Mouse (Mus musculus): ENCODE measurements at regions not wholly inside any gene's neighbourhood (a gene's known extent, or its start where the extent isn't known, plus 50 kb on each side); places are given as distances from the start of the nearest gene placed in this dataset.

GRCm38 (mm10) chr10:26434586-26434985 is 58.8 kb upstream of the L3mbtl3 start:
- no peak for TF ChIP-seq FLI1 (IDR thresholded peaks at IDR 0.05; ENCODE audit: low read length)
- no peak for TF ChIP-seq GATA1 (IDR thresholded peaks at IDR 0.05; ENCODE audit: borderline replicate concordance, low read length)
- no peaks in the 10 kb centered on the region for H3K4me1 ChIP-seq
- no peaks in the 10 kb centered on the region for H3K36me3 ChIP-seq (replicated peaks; ENCODE audit: low read length)
- H3K4me3 ChIP-seq (replicated peaks), result peak overlapping the region; percentile 14
- no peaks in the 10 kb centered on the region for H3K27me3 ChIP-seq (replicated peaks)
- peaks cover 4% of the 10 kb centered on the region; the same call in 1 of the 2 replicates for H3K9me3 ChIP-seq

GRCm38 (mm10) chr10:26440720-26441119 is 64.9 kb upstream of the L3mbtl3 start:
- Histone ChIP-seq H3K9me3 (no peaks in the 10 kb centered on the region), H3K4me3 (replicated peaks) (no peak overlapping the region), H3K36me3 (replicated peaks; ENCODE audit: low read length) (no peaks in the 10 kb centered on the region), H3K4me1 (no peaks in the 10 kb centered on the region), H3K27me3 (replicated peaks) (no peaks in the 10 kb centered on the region)
- no peak for TF ChIP-seq FLI1 (IDR thresholded peaks at IDR 0.05; ENCODE audit: low read length)
- TF ChIP-seq GATA1 (IDR thresholded peaks at IDR 0.05; ENCODE audit: borderline replicate concordance, low read length), result no peak

GRCm38 (mm10) chr10:26484311-26484710 is 108.5 kb upstream of the L3mbtl3 start:
- H3K9me3 ChIP-seq, result no peaks in the 10 kb centered on the region
- no peak for TF ChIP-seq GATA1 (IDR thresholded peaks at IDR 0.05; ENCODE audit: borderline replicate concordance, low read length)
- no peak for TF ChIP-seq FLI1 (IDR thresholded peaks at IDR 0.05; ENCODE audit: low read length)
- no peak overlapping the region for H3K4me3 ChIP-seq (replicated peaks)
- no peaks in the 10 kb centered on the region for H3K27me3 ChIP-seq (replicated peaks)
- H3K36me3 ChIP-seq (replicated peaks; ENCODE audit: low read length), result no peaks in the 10 kb centered on the region
- H3K4me1 ChIP-seq, result no peaks in the 10 kb centered on the region

- no peaks in the 10 kb centered on the region for H3K9me3 ChIP-seq
- TF ChIP-seq FLI1 (IDR thresholded peaks at IDR 0.05; ENCODE audit: low read length) (no peak), GATA1 (IDR thresholded peaks at IDR 0.05; ENCODE audit: borderline replicate concordance, low read length) (no peak)
- H3K4me3 ChIP-seq (replicated peaks), result no peak overlapping the region
- H3K36me3 ChIP-seq (replicated peaks; ENCODE audit: low read length), result no peaks in the 10 kb centered on the region
- no peaks in the 10 kb centered on the region for H3K4me1 ChIP-seq
- H3K27me3 ChIP-seq (replicated peaks), result no peaks in the 10 kb centered on the region
Measured at GRCm38 (mm10) chr10:26491351-26491750, 115.6 kb upstream of the L3mbtl3 start.

- Histone ChIP-seq H3K4me1 (no peaks in the 10 kb centered on the region), H3K4me3 (replicated peaks) (no peak overlapping the region), H3K9me3 (no peaks in the 10 kb centered on the region), H3K36me3 (replicated peaks; ENCODE audit: low read length) (no peaks in the 10 kb centered on the region), H3K27me3 (replicated peaks) (no peaks in the 10 kb centered on the region)
- TF ChIP-seq FLI1 (IDR thresholded peaks at IDR 0.05; ENCODE audit: low read length) (no peak), GATA1 (IDR thresholded peaks at IDR 0.05; ENCODE audit: borderline replicate concordance, low read length) (no peak)
Measured at GRCm38 (mm10) chr10:26492146-26492545, 116.4 kb upstream of the L3mbtl3 start.

GRCm38 (mm10) chr10:26492856-26493484 is 117.2 kb upstream of the L3mbtl3 start:
- TF ChIP-seq GATA1 (IDR thresholded peaks at IDR 0.05; ENCODE audit: borderline replicate concordance, low read length) (no peak), FLI1 (IDR thresholded peaks at IDR 0.05; ENCODE audit: low read length) (no peak)
- no peaks in the 10 kb centered on the region for H3K4me1 ChIP-seq

GRCm38 (mm10) chr10:26493801-26494200 is 118.0 kb upstream of the L3mbtl3 start:
- Histone ChIP-seq H3K27me3 (replicated peaks) (no peaks in the 10 kb centered on the region), H3K4me1 (no peaks in the 10 kb centered on the region), H3K4me3 (replicated peaks) (no peak overlapping the region), H3K36me3 (replicated peaks; ENCODE audit: low read length) (no peaks in the 10 kb centered on the region), H3K9me3 (no peaks in the 10 kb centered on the region)
- TF ChIP-seq FLI1 (IDR thresholded peaks at IDR 0.05; ENCODE audit: low read length) (no peak), GATA1 (IDR thresholded peaks at IDR 0.05; ENCODE audit: borderline replicate concordance, low read length) (no peak)

More at GRCm38 (mm10) chr10:26492856-26493484, 117.2 kb upstream of the L3mbtl3 start:
- Histone ChIP-seq H3K9me3 (no peaks in the 10 kb centered on the region), H3K27me3 (replicated peaks) (no peaks in the 10 kb centered on the region), H3K36me3 (replicated peaks; ENCODE audit: low read length) (no peaks in the 10 kb centered on the region), H3K4me3 (replicated peaks) (no peak overlapping the region)

- Histone ChIP-seq H3K4me1 (no peaks in the 10 kb centered on the region), H3K4me3 (replicated peaks) (no peak overlapping the region), H3K27me3 (replicated peaks) (no peaks in the 10 kb centered on the region), H3K9me3 (no peaks in the 10 kb centered on the region), H3K36me3 (replicated peaks; ENCODE audit: low read length) (no peaks in the 10 kb centered on the region)
- no peak for TF ChIP-seq GATA1 (IDR thresholded peaks at IDR 0.05; ENCODE audit: borderline replicate concordance, low read length)
Measured at GRCm38 (mm10) chr10:26494380-26494781, 118.6 kb upstream of the L3mbtl3 start.

GRCm38 (mm10) chr10:26500265-26500935 is 124.6 kb upstream of the L3mbtl3 start:
- Histone ChIP-seq H3K4me3 (replicated peaks) (no peak overlapping the region), H3K27me3 (replicated peaks) (no peaks in the 10 kb centered on the region), H3K9me3 (no peaks in the 10 kb centered on the region), H3K4me1 (no peaks in the 10 kb centered on the region), H3K36me3 (replicated peaks; ENCODE audit: low read length) (no peaks in the 10 kb centered on the region)
- TF ChIP-seq FLI1 (IDR thresholded peaks at IDR 0.05; ENCODE audit: low read length), result no peak
- no peak for TF ChIP-seq GATA1 (IDR thresholded peaks at IDR 0.05; ENCODE audit: borderline replicate concordance, low read length)

- Histone ChIP-seq H3K36me3 (replicated peaks; ENCODE audit: low read length) (no peaks in the 10 kb centered on the region), H3K4me1 (peaks cover 6% of the 10 kb centered on the region), H3K27me3 (replicated peaks) (no peaks in the 10 kb centered on the region), H3K4me3 (replicated peaks) (no peak overlapping the region), H3K9me3 (no peaks in the 10 kb centered on the region)
- TF ChIP-seq FLI1 (IDR thresholded peaks at IDR 0.05; ENCODE audit: low read length), result no peak
- no peak for TF ChIP-seq GATA1 (IDR thresholded peaks at IDR 0.05; ENCODE audit: borderline replicate concordance, low read length)
Measured at GRCm38 (mm10) chr10:26520879-26521278, 145.1 kb upstream of the L3mbtl3 start.

Measured in megakaryocyte, embryonic 14.5 days (primary cell).